Mouse (Mus musculus) spleen, adult 18-20 months (tissue): ENCODE results near the gene Hira.
"Not testable (repeated sequence)": the region's sequence is repeated elsewhere in the genome, so short reads cannot be mapped to it uniquely, and the experiment has no call there.

Experiments used
- DNase-seq, 2 experiments: peaks; one replicate each; pipeline ENCODE4 v3.0.0; 2022; ENCODE audit warnings: mixed read lengths in 2 of 2

Hira gene

DNA sequence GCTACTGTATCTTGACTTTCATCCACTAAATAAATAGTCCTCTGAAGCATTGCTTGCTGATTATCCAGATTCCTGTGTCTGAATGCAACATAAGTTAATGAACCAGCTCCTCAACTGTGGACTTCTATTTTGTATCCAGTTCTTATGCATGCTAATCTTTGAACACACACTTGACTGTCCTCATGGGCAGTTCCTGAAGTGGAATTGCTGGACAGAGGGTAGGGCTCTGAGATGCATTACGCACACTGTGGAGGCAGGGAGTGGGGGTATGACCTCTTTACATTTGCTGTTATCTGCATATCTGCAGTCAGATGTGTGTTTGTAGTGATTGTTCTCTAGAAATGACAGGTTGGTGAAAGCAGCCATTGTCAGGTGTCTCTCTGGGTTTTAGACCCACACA, 51.1 kb downstream of the Hira start:
- no peak for DNase-seq

DNA sequence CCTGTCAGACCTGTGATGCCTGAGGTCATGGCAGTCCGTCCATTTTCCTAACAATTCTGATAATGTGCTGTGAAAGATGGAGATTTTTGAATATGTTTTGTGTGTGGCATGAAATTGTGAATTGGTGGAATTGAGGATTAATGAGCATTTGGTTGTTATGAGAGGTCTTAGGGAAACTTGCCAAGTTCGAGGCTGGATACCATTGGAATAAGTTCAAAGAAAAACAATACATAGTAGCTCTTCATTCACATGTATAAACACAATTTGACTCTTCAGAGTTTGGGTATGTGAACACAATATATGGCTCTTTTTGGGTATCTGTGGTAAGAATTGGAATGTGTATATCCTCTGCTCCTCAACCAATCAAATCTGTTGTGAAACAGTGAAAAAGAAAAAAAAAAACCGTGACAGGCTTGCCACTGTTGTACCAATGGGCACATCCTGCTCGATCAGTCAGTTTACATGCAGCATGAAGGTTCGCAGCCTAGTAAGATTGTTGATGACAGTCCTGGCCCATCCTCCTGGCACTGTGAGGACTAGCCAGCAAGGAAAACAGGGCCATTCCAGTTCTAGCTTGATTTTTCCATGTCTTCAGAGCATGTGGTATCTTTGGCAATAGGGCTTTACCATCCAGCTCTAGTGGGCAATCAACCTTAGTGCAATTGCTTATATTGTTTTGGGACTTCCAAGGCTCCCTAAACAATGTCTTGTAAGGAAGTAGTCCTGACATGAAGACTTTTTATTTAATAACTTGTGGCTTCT, 61.7 kb downstream of the Hira start:
- no peak for DNase-seq

- DNase-seq = no peak
Observed at GRCm38 (mm10) chr16:18943906-18944305, 67.1 kb downstream of the Hira start.

DNA sequence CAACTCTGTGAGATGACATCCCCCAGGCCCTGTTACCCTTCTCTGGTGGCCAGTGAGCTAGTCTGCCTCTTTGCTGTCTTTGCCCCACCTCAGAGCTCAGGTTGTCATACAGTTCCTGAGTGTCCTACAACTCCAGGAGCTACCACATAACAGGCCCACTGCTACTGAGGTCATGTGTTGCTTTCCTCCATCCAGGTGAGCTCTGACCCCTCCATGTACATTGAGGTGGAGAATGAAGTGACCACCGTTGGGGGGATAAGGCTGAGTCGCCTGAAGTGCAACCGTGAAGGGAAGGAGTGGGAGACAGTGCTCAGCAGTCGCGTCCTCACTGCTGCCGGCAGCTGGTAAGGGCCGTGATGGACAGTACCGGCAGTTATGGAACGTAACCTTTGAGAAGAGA, 72.1 kb downstream of the Hira start:
- no peak for DNase-seq

- no peak for DNase-seq
Observed at GRCm38 (mm10) chr16:18950351-18950750, 73.5 kb downstream of the Hira start.

DNA sequence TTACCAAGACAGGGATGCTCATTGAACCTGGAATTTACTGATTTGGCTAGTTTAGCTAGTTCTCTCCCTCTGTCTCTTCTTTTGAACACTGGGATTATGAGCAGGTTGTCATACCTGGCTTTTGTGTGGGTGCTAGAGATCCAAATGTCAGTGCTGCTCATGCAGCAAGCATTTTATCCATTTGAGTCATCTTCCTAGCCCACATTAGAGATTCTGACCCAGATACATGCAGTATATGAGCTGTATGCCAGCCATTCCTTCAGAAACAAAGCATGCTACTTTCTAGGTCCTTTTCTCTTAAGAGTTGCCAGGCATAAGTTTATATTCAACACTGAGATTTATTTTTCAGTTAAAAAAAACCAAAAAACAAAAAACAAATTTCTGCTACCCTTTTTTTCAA, 76.0 kb downstream of the Hira start:
- no peak for DNase-seq

GRCm38 (mm10) chr16:18955070-18955469, 78.2 kb downstream of the Hira start:
- DNase-seq = no peak

- no peak for DNase-seq
Observed at GRCm38 (mm10) chr16:18963486-18963885, 86.6 kb downstream of the Hira start.

DNA sequence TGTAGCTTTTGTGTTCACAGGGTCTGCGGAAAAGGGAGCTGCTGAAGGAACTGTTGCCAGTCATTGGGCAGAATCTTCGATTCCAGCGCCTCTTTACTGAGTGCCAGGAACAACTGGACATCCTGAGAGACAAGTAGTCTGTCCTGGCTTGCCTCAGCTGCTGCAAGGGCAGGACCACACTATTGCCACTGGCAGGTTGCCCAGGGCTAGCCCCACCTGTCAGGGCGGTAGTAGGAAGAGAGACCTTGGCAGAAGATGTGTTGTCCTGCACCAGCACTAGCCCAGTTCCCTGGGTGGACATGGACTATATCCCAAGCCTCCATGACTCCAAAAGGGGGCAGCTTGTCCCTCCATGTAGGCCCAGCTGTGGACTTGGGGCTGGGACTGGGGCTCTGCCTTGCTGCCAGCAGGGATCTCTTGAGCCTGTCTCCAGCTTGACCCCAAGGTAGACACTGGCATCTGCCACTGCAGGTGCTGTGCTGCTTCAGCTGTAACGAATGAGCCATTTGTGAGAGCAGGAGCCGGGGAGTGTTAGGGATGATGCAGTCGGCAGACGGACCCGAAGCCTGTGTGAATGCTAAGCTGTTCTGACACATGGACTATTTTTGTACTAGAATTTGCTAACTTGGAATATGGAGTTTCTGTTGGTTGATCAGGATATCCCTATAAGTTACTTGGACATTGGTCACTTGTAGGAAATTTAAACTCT, 92.7 kb downstream of the Hira start:
- no peak for DNase-seq

DNA sequence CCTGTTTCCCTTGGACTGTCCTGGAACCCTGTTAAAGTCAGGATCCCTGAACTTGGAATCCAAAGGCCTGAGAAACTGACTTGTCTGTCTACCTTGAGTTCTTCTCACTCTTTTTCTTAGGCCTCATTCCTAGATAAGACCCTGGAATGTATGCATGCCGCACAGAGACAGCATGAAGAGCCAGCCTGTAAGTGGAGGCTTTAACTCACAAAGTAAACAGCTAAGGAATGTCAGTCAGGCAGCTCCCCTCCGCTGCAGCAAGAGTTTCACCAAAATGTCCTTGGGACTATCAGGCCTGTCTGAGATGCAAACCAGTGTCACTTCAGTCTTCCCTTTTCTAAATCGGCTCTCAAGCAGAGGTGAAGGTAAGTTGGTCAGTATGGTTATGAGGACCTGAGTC, 94.0 kb downstream of the Hira start:
- no peak for DNase-seq

- DNase-seq = not testable (repeated sequence)
Observed at GRCm38 (mm10) chr16:18975665-18976064, 98.8 kb downstream of the Hira start.

- no peak for DNase-seq
Observed at GRCm38 (mm10) chr16:18976315-18976714, 99.5 kb downstream of the Hira start.

- DNase-seq = no peak
Observed at GRCm38 (mm10) chr16:18986381-18986780, 109.5 kb downstream of the Hira start.

GRCm38 (mm10) chr16:18986860-18987259, 110.0 kb downstream of the Hira start:
- DNase-seq = no peak

DNA sequence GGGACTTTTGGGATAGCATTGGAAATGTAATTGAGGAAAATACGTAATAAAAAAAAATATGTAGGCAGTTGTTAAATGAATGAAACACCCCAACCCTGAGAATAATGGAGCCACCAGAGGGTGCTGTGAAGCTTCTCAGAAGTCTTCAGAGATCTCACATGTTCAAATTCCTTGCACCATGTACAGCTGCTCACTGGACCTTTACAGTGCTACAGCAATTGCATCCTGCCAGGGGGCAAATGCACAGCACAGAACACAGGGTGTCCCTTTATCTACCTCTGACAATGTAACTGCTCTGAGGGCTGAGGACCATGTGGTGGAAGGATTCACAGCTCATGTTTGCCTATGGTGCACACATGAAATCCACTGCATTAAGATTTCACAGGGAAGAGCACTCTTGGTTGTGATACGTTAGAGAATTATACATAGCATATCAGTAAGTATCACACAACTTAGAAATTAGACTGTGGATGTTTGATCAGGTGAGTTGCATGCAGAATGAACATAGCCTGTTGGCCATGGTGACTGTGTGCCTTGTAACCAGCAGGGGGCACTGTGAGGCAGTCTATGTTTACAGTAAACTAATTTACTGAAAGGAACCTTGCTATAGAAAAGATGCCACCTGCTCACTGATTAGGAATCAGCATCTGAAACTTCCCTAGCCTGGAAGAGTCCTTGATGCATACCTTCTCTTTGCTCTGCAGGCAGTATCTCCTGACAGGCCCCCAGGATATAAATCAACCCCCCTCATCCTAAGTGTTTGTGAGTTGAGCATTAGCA, 126.0 kb downstream of the Hira start:
- peak; percentile 49 to 62 for DNase-seq

- DNase-seq = no peak
Observed at GRCm38 (mm10) chr16:19003757-19004156, 126.9 kb downstream of the Hira start.

DNA sequence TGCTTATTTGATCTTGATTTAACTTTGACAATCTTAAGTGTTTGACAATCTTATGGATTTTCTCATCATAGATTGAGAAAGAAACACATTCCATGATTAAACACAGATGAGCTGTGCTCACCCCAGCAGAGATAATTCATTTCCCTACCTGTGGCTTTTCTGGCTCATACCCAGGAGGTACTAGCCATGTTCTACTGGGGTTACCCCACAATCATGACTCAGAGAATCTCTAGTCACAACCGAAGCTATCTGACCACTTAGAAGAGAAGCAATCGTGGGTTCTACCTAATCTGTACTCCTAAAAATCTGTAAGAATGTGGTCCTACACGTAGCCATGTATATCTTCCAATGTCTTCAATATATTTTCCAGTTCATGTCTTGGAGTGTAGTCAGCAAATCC, 128.5 kb downstream of the Hira start:
- DNase-seq = no peak

- DNase-seq = no peak
Observed at GRCm38 (mm10) chr16:19006715-19007114, 129.9 kb downstream of the Hira start.

- DNase-seq = peak in 1 of 2 experiments; percentile 15
Observed at GRCm38 (mm10) chr16:19007186-19007591, 130.4 kb downstream of the Hira start.

DNA sequence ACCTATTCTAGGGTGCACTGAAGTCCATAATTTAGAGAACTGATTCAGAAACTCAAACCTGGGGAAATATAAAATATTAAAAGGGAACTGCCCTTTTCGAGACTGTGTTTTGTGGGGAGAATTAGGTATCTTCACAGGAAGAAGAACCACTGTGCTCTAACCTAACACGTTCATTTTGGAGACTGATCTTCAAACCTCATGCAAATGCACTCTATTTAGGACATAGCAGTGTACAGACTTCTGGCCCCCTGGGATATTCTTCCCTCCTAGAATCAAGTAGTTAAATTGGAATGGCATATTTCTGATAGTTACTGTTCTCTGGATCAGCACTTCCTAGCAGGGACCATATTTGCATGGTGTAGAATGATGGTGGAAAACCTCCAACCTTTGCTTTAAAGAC, 133.9 kb downstream of the Hira start:
- DNase-seq = no peak

DNA sequence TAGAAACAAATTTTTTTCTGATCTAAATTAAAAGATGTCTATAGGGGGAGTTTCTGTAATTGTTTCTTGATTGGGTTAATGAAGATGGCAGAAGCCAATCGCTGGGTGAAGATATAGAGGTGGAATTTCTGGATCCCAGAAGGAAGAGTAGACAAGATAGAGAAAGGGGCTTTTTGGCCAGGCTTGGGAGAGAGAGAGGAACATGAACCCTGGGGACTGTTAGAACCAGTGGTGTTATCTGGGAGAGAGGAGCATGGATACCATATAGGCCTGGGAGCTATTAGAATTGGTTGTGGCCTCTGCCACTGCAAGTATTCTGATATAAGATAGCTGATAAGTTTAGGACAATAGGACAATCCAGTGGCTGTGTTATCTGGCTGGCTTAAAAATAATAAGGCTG, 136.7 kb downstream of the Hira start:
- DNase-seq = no peak

GRCm38 (mm10) chr16:19014650-19015049, 137.8 kb downstream of the Hira start:
- no peak for DNase-seq
